Mouse (Mus musculus): Measurements from ENCODE around the gene Tgm2. TPM values are rescaled to one million over a fixed set of nuclear protein-coding genes. Genes with fewer than 3 reads are reported as not detected.

Tgm2 gene
- polyA plus RNA-seq, 1 experiment from 2014 or later, result 40.8 TPM

DNA sequence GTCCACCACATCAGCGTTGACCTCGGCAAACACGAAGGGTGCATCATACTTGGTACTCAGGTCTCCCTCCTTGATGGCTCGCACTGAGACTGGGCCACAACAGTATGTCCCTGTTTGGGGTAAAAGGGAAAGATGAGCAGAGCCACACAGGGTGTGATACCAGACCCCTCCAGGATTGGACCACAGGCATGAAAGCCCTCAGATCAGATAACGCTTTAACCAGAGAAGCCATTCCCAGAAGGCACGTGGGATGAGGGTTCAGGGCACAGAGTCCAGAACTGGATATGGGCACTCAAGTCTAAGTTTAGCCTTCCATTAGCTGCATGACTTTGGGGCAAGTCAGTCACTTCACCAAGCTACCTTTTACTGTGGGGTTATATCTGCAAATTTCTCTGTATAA lies 19.0 kb downstream of the Tgm2 start:
- Histone ChIP-seq H3K4me1 (ENCODE audit: insufficient read depth) (peaks cover 23% of the 10 kb centered on the region), H3K27ac (ENCODE audit: low read depth) (peak overlapping the region; percentile 26)
- WGBS, result 84% methylated on average over 6 of the region's 6 CpGs

DNA sequence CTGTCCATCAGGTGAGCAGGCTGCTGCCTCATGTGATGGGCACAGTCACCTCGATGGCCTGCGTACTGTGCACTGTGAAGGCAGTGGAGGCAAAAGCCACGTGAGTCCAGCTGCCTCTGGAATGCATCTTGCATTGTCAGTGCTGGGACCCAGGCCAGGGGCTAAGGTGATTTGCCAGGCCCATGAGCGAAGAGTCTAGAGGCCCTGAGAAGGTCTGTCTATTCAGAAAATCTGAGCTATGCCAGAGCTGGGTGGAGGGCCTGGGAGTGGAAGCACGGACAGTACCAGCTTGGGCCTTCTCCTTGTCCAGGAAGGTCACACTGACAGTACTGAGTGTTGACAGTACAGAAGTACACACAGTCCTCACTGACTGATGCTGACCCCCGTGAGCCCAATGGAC lies 23.4 kb downstream of the Tgm2 start:
- peak overlapping the region; percentile 33; the same call in 1 of the 2 replicates for H3K27ac ChIP-seq (ENCODE audit: low read depth)
- H3K4me1 ChIP-seq (ENCODE audit: insufficient read depth), result peaks cover 21% of the 10 kb centered on the region
- WGBS, result 68% methylated on average over 6 of the region's 6 CpGs
- no peaks in the 10 kb centered on the region for H3K27me3 ChIP-seq (ENCODE audit: insufficient read depth, low read length)
- H3K36me3 ChIP-seq (ENCODE audit: insufficient read depth), result peaks cover 54% of the 10 kb centered on the region
- TF ChIP-seq CTCF (IDR thresholded peaks at IDR 0.05; ENCODE audit: low read depth), result no peak
- ATAC-seq (ENCODE audit: insufficient read depth) (no peak), DNase-seq (no peak)
- no peaks in the 10 kb centered on the region for H3K9me3 ChIP-seq (ENCODE audit: low read depth, low read length)
- no peak overlapping the region for H3K4me3 ChIP-seq (ENCODE audit: low read depth, low read length)
- no peak overlapping the region for H3K9ac ChIP-seq
- no peak overlapping the region for H3K4me2 ChIP-seq

More for the DNA sequence above, 19.0 kb downstream of the Tgm2 start:
- ATAC-seq (ENCODE audit: insufficient read depth) (no peak), DNase-seq (no peak)
- no peak overlapping the region for H3K4me2 ChIP-seq
- no peak overlapping the region for H3K9ac ChIP-seq
- no peak for TF ChIP-seq CTCF (IDR thresholded peaks at IDR 0.05; ENCODE audit: low read depth)
- H3K9me3 ChIP-seq (ENCODE audit: low read depth, low read length), result no peaks in the 10 kb centered on the region
- peaks cover 59% of the 10 kb centered on the region for H3K36me3 ChIP-seq (ENCODE audit: insufficient read depth)
- no peaks in the 10 kb centered on the region for H3K27me3 ChIP-seq (ENCODE audit: insufficient read depth, low read length)
- no peak overlapping the region for H3K4me3 ChIP-seq (ENCODE audit: low read depth, low read length)

DNA sequence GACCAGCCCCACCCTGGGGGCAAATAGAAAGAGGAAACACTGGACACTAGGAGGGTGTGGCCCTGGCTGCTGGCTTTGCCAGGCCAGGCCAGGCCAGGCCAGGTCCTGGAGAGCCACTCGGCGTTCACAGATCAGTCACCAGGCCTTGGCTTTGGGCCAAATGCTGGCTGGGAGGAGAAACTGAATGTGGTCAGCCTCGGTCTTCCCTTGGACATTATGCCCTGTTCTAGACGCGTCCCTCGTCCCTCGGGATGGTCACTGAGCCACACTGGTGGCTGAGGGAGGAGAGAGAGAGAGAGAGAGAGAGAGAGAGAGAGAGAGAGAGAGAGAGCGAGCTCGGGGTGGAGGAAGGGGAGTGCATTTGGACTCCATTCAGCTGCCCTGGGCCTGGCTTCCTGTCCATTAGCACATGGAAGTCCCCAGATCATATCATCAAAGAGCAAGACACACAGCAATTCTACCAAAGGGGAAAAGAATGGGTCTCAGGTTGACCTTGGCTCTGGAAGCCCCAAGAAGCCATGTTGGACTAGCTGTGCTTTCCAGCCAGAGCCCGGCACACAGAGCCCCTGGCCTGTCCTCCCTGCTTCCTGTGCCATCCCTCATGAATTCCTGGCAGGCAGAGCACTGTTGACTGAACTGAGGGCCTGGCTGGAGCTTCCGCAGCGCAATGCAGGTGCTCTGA lies 24.4 kb downstream of the Tgm2 start:
- DNase-seq (peak; percentile 80), ATAC-seq (ENCODE audit: insufficient read depth) (peak; percentile 53; the same call in 1 of the 2 replicates)
- H3K9ac ChIP-seq, result no peak overlapping the region
- H3K4me3 ChIP-seq (ENCODE audit: low read depth, low read length), result no peak overlapping the region
- H3K9me3 ChIP-seq (ENCODE audit: low read depth, low read length), result no peaks in the 10 kb centered on the region
- H3K27ac ChIP-seq (ENCODE audit: low read depth), result peak overlapping the region; percentile 70
- no peaks in the 10 kb centered on the region for H3K27me3 ChIP-seq (ENCODE audit: insufficient read depth, low read length)
- peaks cover 54% of the 10 kb centered on the region for H3K36me3 ChIP-seq (ENCODE audit: insufficient read depth)
- peaks cover 14% of the 10 kb centered on the region for H3K4me1 ChIP-seq (ENCODE audit: insufficient read depth)
- WGBS, result 30% methylated on average over 12 of the region's 12 CpGs
- no peak overlapping the region for H3K4me2 ChIP-seq
- no peak for TF ChIP-seq CTCF (IDR thresholded peaks at IDR 0.05; ENCODE audit: low read depth)

DNA sequence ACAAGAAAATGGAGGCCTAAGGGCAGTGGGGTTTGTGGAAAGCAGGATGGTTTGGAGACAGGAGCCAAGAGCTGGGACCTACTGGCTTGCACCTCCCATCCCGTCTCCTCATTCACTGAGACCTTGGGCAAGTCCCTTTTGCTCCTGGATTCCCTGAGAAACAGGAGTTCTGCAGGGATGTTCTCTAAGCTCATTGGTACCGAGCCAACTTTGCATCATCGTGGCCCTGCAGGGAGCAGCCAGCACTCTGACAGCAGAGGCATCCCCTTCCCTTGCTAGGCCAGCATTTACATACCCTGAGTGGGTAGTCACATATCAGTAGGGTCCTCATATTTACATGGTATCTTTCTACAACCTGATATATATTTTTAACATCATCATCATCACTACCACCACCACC lies 25.4 kb downstream of the Tgm2 start:
- H3K4me2 ChIP-seq, result no peak overlapping the region
- peaks cover 47% of the 10 kb centered on the region for H3K36me3 ChIP-seq (ENCODE audit: insufficient read depth)
- no peaks in the 10 kb centered on the region for H3K9me3 ChIP-seq (ENCODE audit: low read depth, low read length)
- no peak overlapping the region for H3K4me3 ChIP-seq (ENCODE audit: low read depth, low read length)
- H3K27me3 ChIP-seq (ENCODE audit: insufficient read depth, low read length), result no peaks in the 10 kb centered on the region
- H3K4me1 ChIP-seq (ENCODE audit: insufficient read depth), result peaks cover 20% of the 10 kb centered on the region
- H3K9ac ChIP-seq, result no peak overlapping the region
- 66% methylated on average over 3 of the region's 3 CpGs for WGBS
- no peak for TF ChIP-seq CTCF (IDR thresholded peaks at IDR 0.05; ENCODE audit: low read depth)
- DNase-seq, result no peak
- no peak overlapping the region for H3K27ac ChIP-seq (ENCODE audit: low read depth)
- ATAC-seq (ENCODE audit: insufficient read depth), result no peak

DNA sequence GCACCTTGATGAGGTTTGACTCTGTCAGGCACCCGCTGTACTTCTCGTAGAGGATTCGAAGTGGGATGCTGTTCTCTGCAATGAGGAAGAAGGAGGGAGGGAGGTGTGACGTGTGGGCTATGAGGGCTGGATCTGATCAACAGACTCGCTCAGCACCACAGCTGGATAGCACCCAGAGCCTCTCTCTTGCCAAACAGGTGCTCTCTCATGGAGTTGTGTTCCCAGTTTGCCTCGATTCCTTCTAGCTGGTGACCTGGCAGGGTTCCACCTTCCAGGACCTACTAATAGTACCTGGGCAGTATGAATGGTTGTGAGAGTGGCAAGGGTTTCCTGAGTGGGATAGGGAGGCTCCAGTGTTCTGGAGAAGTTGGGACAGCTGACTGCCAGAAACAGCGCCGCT lies 26.0 kb downstream of the Tgm2 start:
- H3K27me3 ChIP-seq (ENCODE audit: insufficient read depth, low read length), result no peaks in the 10 kb centered on the region
- DNase-seq, result no peak
- no peak overlapping the region for H3K27ac ChIP-seq (ENCODE audit: low read depth)
- no peak overlapping the region for H3K9ac ChIP-seq
- H3K36me3 ChIP-seq (ENCODE audit: insufficient read depth), result peaks cover 40% of the 10 kb centered on the region
- H3K9me3 ChIP-seq (ENCODE audit: low read depth, low read length), result no peaks in the 10 kb centered on the region
- ATAC-seq (ENCODE audit: insufficient read depth), result no peak
- WGBS, result 84% methylated on average over 8 of the region's 8 CpGs
- H3K4me1 ChIP-seq (ENCODE audit: insufficient read depth), result peaks cover 20% of the 10 kb centered on the region
- H3K4me2 ChIP-seq, result no peak overlapping the region
- no peak overlapping the region for H3K4me3 ChIP-seq (ENCODE audit: low read depth, low read length)
- no peak for TF ChIP-seq CTCF (IDR thresholded peaks at IDR 0.05; ENCODE audit: low read depth)

DNA sequence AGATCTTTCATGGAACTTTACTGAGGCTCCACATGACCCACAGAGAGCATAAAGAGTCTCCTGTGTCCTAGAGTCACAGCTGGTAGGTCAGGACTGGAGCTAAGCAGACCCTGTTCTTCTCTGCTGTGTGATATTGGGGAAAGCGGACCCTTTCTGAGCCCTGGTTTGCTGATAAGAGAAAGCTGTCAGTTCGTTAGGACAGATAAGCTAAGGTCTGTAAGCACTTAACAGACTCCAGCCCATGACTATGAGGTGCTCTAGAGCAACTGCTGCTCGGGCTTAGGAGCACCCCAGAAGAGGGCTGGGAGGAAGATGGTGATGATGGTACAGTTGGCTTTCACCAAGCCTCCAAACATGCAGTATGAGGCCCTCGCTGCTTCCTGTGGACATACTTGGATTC lies 27.1 kb downstream of the Tgm2 start:
- Histone ChIP-seq H3K27ac (ENCODE audit: low read depth) (no peak overlapping the region), H3K4me2 (no peak overlapping the region), H3K4me1 (ENCODE audit: insufficient read depth) (peaks cover 27% of the 10 kb centered on the region), H3K9me3 (ENCODE audit: low read depth, low read length) (no peaks in the 10 kb centered on the region), H3K9ac (no peak overlapping the region), H3K4me3 (ENCODE audit: low read depth, low read length) (no peak overlapping the region), H3K36me3 (ENCODE audit: insufficient read depth) (peaks cover 30% of the 10 kb centered on the region), H3K27me3 (ENCODE audit: insufficient read depth, low read length) (no peaks in the 10 kb centered on the region)
- no peak for DNase-seq
- 73% methylated on average over 4 of the region's 4 CpGs for WGBS
- no peak for ATAC-seq (ENCODE audit: insufficient read depth)
- TF ChIP-seq CTCF (IDR thresholded peaks at IDR 0.05; ENCODE audit: low read depth), result no peak

DNA sequence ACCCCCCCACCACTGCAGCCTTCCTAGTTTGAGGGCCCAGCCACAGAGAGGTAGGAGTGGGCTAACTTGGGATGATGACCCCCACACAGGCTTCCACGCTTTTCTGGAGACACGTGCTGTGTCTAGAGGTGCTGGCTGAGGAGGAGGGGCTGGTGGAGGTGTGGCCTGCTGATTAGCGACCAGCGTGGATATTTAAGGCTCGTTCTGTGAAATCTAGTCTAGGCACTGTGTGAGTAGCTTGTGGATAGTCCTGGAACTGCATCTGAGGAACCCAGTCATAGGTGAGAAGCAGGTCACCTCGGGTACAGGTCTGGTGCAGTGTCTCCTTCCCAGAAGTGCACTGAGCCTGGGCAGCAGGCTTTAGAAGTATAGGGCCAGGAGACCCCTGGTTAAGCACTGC lies 29.6 kb downstream of the Tgm2 start:
- Histone ChIP-seq H3K9ac (no peak overlapping the region), H3K4me2 (no peak overlapping the region), H3K9me3 (ENCODE audit: low read depth, low read length) (no peaks in the 10 kb centered on the region), H3K27ac (ENCODE audit: low read depth) (peak overlapping the region; percentile 70; the same call in 1 of the 2 replicates), H3K4me3 (ENCODE audit: low read depth, low read length) (no peak overlapping the region), H3K4me1 (ENCODE audit: insufficient read depth) (peaks cover 32% of the 10 kb centered on the region), H3K27me3 (ENCODE audit: insufficient read depth, low read length) (no peaks in the 10 kb centered on the region), H3K36me3 (ENCODE audit: insufficient read depth) (peaks cover 26% of the 10 kb centered on the region)
- DNase-seq (peak; percentile 16), ATAC-seq (ENCODE audit: insufficient read depth) (0 out of 2 replicates have a peak, but pooled peaks have one; percentile 8)
- TF ChIP-seq CTCF (IDR thresholded peaks at IDR 0.05; ENCODE audit: low read depth), result no peak
- 31% methylated on average over 6 of the region's 6 CpGs for WGBS

Data from lung, embryonic 14.5 days (tissue).